Mouse (Mus musculus) limb, embryonic 14.5 days (tissue): ENCODE data around the gene Sytl3. TPM values are rescaled to one million over a fixed set of nuclear protein-coding genes. Genes with fewer than 3 reads are reported as not detected.
A peak's percentile ranks its signal among the peaks of the same experiment; 100 is the strongest.

Experiments used
- ATAC-seq: fragments of 200-750 bp; cut with Nextera tagmentation; 2 replicates; pipeline ENCODE4 v1.8.0; 2017; ENCODE audit warnings: low read depth, moderate number of reproducible peaks, moderate TSS enrichment; ENCODE audit not compliant: low FRiP score
- DNase-seq: peaks from one replicate; pipeline ENCODE4 v3.0.0-alpha.2; 2015; ENCODE audit warnings: low spot score
- H3K27ac ChIP-seq: fragments of 300-500 bp; sonication (generic); replicated peaks from 2 replicates; pipeline ENCODE4 v1.5.1; 2014; ENCODE audit warnings: low read depth, mild to moderate bottlenecking, low read length, moderate library complexity, mixed read lengths
- H3K27me3 ChIP-seq: fragments of 300-500 bp; sonication (generic); 2 replicates; pipeline ENCODE4 v1.6.1; 2014; ENCODE audit warnings: low read length, mixed read lengths; ENCODE audit not compliant: control insufficient read depth, insufficient read depth
- H3K36me3 ChIP-seq: fragments of 300-500 bp; sonication (generic); 2 replicates; pipeline ENCODE4 v1.6.1; 2014; ENCODE audit warnings: mild to moderate bottlenecking, low read length, moderate library complexity, mixed read lengths; ENCODE audit not compliant: control insufficient read depth, insufficient read depth
- H3K4me1 ChIP-seq: fragments of 300-500 bp; sonication (generic); 2 replicates; pipeline ENCODE4 v1.6.1; 2014; ENCODE audit warnings: antibody characterized with exemption, low read length, mixed read lengths; ENCODE audit not compliant: control insufficient read depth, insufficient read depth
- H3K4me2 ChIP-seq: fragments of 300-500 bp; sonication (generic); replicated peaks from 2 replicates; pipeline ENCODE4 v1.6.1; 2014; ENCODE audit warnings: low read depth, mild to moderate bottlenecking, low read length, moderate library complexity; ENCODE audit not compliant: severe bottlenecking
- H3K4me3 ChIP-seq: fragments of 300-500 bp; sonication (generic); replicated peaks from 2 replicates; pipeline ENCODE4 v1.5.1; 2014; ENCODE audit warnings: low read length
- H3K9ac ChIP-seq: fragments of 300-500 bp; sonication (generic); 2 replicates; pipeline ENCODE4 v1.6.1; 2014; ENCODE audit warnings: mild to moderate bottlenecking, low read depth, low read length, moderate library complexity; ENCODE audit not compliant: severe bottlenecking
- H3K9me3 ChIP-seq: fragments of 300-500 bp; sonication (generic); 2 replicates; pipeline ENCODE4 v1.6.1; 2016; ENCODE audit warnings: low read length; ENCODE audit not compliant: control insufficient read depth
- POLR2A ChIP-seq: fragments of 200-500 bp; IDR thresholded peaks from 2 replicates; pipeline ENCODE4 v1.8.0; 2012; ENCODE audit warnings: inconsistent platforms, mild to moderate bottlenecking, moderate library complexity, borderline replicate concordance; ENCODE audit not compliant: insufficient read depth, insufficient read length; ENCODE audit errors: extremely low read depth
- WGBS: fragments of 180-500 bp; shearing (Covaris S2); extraction: QIAGEN DNeasy Blood & Tissue Kit; methylation state at CpG from one replicate; pipeline ENCODE4 v1.1.7; 2014; 5-methylcytosine and 5-hydroxymethylcytosine counted together
- polyA plus RNA-seq, 2 experiments: library from polyadenylated mRNA; depleted of rRNA in 1 of 2; stranded (reverse) in 1 of 2; unstranded in 1 of 2; fragments of >200 nt; fragmentation: Nextera tagmentation in 1 of 2; extraction: Ambion mirVana in 1 of 2; gene quantifications; 2 replicates each; pipeline versions ENCODE4 v1.2.1 to v1.2.3; 2012 to 2014

The Sytl3 gene
- polyA plus RNA-seq, 2 experiments = 0.10 to 0.26 TPM

- Histone ChIP-seq H3K27ac (peak overlapping the region; percentile 44; the same call in 1 of the 2 replicates), H3K4me1 (peaks cover 8% of the 10 kb centered on the region), H3K36me3 (peaks cover 23% of the 10 kb centered on the region), H3K27me3 (no peaks in the 10 kb centered on the region), H3K9me3 (no peaks in the 10 kb centered on the region), H3K4me2 (no peak overlapping the region), H3K4me3 (no peak overlapping the region), H3K9ac (no peak overlapping the region)
- peak; percentile 61 for DNase-seq
- no peak for TF ChIP-seq POLR2A
- WGBS = 61% methylated on average over 11 of the region's 11 CpGs
- ATAC-seq = no peak
These were observed 92.4 kb downstream of the Sytl3 start for GRCm38 (mm10) chr17:6751221-6751859.

DNA sequence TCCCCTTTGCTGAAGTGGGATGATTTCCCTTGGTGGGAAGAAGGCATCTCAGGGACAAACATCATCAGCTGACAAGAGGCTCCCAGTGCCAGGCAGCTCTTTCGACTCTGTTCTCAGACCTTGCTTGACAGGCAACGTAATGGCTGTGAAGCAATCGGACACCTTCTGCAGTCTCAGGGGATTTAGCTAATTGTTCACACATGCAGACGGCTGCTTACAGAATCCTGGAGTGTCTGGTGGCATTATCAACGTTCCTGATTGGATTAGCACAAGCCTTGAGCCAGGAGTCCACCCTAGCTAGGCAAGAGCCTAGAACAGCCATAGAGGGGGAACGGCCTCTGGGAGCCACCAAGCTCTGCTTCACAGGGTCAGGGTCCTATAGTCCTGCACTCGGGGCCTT, 93.5 kb downstream of the Sytl3 start:
- Histone ChIP-seq H3K27ac (no peak overlapping the region), H3K36me3 (peaks cover 27% of the 10 kb centered on the region), H3K4me2 (no peak overlapping the region), H3K9ac (no peak overlapping the region), H3K4me1 (peaks cover 5% of the 10 kb centered on the region), H3K9me3 (no peaks in the 10 kb centered on the region), H3K27me3 (no peaks in the 10 kb centered on the region), H3K4me3 (no peak overlapping the region)
- TF ChIP-seq POLR2A = no peak
- DNase-seq (no peak), ATAC-seq (no peak)
- WGBS = 29% methylated on average over 7 of the region's 7 CpGs

DNA sequence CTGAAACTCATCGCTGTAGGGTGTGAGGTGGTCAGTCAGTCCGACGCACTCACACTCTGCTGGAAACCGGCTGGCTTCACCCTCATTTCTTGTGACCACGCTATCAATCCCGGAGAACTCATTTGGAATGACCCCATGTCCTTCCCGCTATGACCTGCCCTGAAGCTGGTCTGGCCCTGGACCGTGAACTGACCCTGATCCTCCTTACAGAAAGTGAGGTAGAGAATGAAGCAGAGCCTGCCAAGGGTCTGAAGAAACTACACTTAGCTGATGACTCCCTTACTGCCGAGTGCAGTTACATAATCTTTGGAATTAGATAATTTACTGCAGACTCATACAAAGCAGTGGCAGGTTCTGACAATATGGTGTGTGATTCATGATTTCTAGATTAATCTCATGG, 96.3 kb downstream of the Sytl3 start:
- H3K4me1 ChIP-seq = no peaks in the 10 kb centered on the region
- H3K4me3 ChIP-seq = no peak overlapping the region
- H3K36me3 ChIP-seq = peaks cover 30% of the 10 kb centered on the region
- TF ChIP-seq POLR2A = no peak
- DNase-seq = no peak
- ATAC-seq = no peak
- WGBS = 88% methylated on average over 9 of the region's 9 CpGs
- no peaks in the 10 kb centered on the region for H3K9me3 ChIP-seq
- H3K4me2 ChIP-seq = no peak overlapping the region
- H3K9ac ChIP-seq = no peak overlapping the region
- no peaks in the 10 kb centered on the region for H3K27me3 ChIP-seq
- no peak overlapping the region for H3K27ac ChIP-seq

DNA sequence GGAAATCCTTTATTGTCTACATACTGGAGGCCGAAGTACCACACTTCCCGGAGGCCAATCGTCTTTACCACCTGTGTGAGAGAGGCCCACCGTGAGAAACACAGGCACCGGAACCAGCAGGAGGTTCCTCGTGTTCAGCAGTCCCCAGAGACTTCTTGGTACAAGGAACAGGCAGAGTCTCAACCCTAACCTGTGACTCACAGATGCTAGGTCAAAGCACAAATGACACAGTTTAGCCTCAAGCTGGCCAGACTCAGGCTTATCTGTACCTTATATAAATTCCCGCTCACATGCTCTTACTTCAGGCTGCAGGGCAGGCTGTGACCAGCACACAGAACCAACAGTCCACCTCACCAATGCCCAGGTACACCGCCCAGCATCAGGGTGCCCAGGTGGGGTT, 97.0 kb downstream of the Sytl3 start:
- Histone ChIP-seq H3K9me3 (no peaks in the 10 kb centered on the region), H3K36me3 (peaks cover 29% of the 10 kb centered on the region), H3K27me3 (no peaks in the 10 kb centered on the region), H3K4me3 (no peak overlapping the region), H3K4me1 (no peaks in the 10 kb centered on the region), H3K27ac (no peak overlapping the region), H3K4me2 (no peak overlapping the region), H3K9ac (no peak overlapping the region)
- DNase-seq (no peak), ATAC-seq (no peak)
- TF ChIP-seq POLR2A = no peak
- WGBS = 58% methylated on average over 8 of the region's 8 CpGs

GRCm38 (mm10) chr17:6757902-6758301, 99.0 kb downstream of the Sytl3 start:
- Histone ChIP-seq H3K36me3 (peaks cover 21% of the 10 kb centered on the region; the same call in 1 of the 2 replicates), H3K9me3 (no peaks in the 10 kb centered on the region), H3K4me3 (no peak overlapping the region), H3K9ac (no peak overlapping the region), H3K4me1 (no peaks in the 10 kb centered on the region), H3K4me2 (no peak overlapping the region), H3K27me3 (no peaks in the 10 kb centered on the region), H3K27ac (no peak overlapping the region)
- 93% methylated on average over 16 of the region's 16 CpGs for WGBS
- no peak for TF ChIP-seq POLR2A
- ATAC-seq (no peak), DNase-seq (no peak)
